Mouse (Mus musculus) erythroblast, adult 5-6 weeks (primary cell): ENCODE measurements around the gene B230118H07Rik. TPM values are rescaled to one million over a fixed set of nuclear protein-coding genes. Genes with fewer than 3 reads are reported as not detected.
A peak's percentile ranks its signal among the peaks of the same experiment; 100 is the strongest.

ENCODE experiments used
- ATAC-seq: replicated peaks from 2 replicates; pipeline ENCODE4 v1.8.0; 2016; ENCODE audit warnings: moderate number of reproducible peaks, mild to moderate bottlenecking, moderate TSS enrichment, inconsistent platforms; ENCODE audit not compliant: poor library complexity, low FRiP score, severe bottlenecking
- total RNA-seq, 2 experiments: library from RNA; stranded (forward) in 1 of 2; stranded (reverse) in 1 of 2; fragments of 150-400 nt in 1 of 2; fragments of 200-764, 138-1000 nt in 1 of 2; gene quantifications; 2 replicates each; pipeline versions ENCODE4 v1.2.3 to v1.2.4; 2015 to 2017; ENCODE audit warnings: low replicate concordance in 2 of 2

The B230118H07Rik gene
- 16.9 and 21.3 TPM in 2 replicates for total RNA-seq (2015; ENCODE audit: low replicate concordance)
- 4.6 and 19.0 TPM in 2 replicates for total RNA-seq (2017; ENCODE audit: low replicate concordance)

DNA sequence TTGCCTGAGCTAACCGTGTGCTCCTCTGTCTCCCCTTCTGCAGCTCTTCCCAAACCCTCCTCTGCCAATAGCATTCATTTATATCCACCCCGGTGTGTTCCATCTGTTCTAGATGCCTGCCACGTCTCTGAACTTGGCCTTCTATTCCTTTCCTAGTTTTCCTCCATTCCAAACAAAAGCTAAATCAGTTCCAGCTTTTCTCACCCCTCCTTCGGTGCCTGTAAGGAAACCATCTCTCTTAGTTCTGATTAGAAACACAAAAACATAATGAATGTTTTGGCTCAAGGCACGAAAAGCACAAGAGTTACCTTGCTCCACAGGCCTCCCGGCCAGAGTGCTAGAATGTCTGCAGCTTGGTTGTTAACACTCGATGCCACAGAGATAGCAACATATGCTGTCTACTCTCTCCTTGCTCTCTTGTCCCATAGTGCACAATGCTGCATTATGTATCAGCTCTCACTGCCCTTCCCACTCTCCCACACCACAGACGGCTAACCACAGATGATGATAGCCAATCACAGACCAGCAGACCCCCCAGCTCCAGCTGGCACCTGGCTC is at the start of gene B230118H07Rik, which contains the start of gene Rag1:
Gene B230118H07Rik, minus strand, starts transcription at position 419 of the 558 bp plus-strand sequence.
Gene Rag1, minus strand, starts transcription at position 388 of the 558 bp plus-strand sequence.
- no peak for ATAC-seq

DNA sequence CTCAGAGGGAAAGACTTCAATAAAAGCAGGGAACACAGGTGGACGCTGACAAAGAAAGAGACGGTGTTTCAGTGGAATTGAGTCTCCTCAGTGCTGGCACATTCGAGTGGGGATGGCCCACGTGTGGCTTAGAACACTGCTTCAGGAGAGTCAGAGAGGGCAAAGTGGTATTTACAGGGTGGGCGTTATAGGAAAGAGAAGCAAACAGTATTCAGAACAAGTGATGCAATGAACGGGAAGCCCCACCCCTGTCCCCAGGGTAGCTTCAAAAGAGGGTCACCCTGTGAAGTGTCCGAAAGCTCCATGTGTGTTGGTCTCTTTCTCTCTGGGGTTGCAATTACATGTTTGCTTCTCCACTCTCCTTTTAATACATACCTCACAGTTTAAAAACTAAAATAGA is 46.3 kb upstream of the B230118H07Rik start:
- ATAC-seq, result no peak

DNA sequence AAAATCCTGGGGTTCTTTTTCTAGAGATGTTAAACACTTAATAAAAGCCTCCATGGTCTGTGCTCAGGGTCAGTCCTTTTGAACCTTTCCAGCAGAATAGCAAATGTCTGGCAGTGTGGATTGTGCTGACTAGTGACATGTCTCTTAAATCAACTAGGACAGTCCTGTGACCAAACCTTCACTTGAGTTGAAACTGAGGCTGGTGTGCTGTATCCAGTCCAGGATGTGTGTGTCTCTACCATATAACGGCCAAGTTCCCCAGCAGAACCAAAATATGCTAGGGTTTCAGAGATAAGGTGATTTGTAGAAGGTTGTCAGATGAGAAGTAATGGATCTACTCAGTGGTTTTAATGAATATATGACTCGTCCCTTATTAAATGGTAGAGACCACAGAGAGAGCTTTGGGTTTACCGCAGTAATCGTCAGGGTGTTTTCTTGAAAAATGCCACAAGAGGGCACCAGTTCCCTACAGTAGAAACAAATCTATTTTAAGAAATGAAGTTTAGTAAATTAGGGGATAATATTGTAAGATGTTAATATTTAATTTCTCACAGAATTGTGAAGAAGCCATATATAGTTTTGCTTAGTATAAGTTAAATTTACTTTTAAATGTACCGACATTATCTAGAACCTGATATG is 44.4 kb upstream of the B230118H07Rik start:
- no peak for ATAC-seq

DNA sequence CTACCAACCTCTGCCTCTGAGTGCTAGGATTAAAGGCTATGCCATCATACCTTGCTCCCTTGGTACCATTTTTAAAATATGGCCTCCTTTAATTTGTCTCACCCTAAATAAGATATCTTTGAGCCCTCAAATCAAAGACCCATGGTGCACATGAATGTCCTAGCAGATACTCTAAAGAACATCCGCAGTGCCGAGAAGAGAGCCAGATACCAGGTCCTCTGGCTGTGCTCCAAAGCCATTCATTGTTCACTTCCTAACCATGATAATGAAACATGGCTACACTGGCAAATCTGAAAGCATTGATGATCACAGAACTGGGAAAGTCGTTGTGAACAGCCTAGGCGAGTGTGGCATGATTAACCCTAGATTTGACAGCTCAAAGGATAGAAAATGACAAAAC is 43.7 kb upstream of the B230118H07Rik start:
- ATAC-seq, result no peak

DNA sequence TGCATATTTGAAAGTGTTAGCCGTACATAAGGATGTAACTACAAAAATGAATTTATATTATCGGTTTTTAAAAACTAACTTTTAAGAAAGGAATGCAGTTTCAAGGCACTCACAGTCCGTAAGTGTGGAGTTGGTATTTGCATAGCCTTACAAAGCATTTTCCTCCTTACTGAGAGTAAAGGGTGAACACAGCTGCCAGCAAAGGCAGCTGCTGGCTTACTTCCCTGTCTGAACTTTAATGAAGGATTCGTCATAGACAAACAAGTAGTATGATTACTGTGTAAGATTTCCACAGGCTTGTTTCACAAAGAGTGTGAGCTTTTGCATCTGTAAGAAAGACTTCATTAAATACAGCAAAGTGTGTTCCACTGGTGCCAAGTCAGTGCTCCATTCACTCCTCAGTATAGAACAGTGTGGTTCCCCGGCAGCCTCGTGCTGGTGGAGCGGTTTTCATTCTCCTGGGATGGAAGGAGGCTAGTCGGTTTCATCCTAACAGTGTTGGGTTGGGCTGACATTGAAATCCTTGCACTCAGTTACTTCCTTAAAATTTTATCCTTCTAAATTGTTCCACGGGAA is 41.0 kb upstream of the B230118H07Rik start:
- ATAC-seq, result no peak

DNA sequence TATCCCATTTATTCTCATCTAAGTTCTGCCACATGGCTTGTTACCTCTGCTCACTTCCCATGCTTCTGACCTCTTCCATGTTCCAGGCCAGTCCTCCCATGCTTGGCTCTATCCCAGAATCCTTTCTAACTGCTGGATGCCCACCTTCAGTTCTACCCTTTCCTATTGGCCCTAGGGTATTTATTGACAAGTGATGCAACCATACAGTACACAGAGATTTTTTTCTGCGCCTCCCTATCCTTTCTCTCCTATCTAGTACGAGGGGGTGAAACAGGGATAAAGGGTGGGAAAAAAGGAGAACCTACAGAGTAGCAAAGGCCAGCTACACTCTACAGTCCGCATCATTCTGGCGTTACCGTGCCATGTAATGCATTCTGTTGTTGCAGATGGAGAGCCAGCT is 38.7 kb upstream of the B230118H07Rik start:
- ATAC-seq, result no peak

DNA sequence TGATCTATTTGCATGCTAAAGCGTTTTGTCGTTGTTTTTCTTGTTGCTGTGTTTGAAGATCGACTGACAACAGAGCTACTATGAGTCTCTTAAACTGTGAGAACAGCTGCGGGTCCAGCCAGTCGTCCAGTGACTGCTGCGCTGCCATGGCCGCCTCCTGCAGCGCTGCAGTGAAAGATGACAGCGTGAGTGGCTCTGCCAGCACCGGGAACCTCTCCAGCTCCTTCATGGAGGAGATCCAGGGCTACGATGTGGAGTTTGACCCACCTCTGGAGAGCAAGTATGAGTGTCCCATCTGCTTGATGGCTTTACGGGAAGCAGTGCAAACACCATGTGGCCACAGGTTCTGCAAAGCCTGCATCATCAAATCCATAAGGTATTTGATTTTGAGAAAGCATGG is 35.1 kb upstream of the B230118H07Rik start:
- ATAC-seq, result no peak

DNA sequence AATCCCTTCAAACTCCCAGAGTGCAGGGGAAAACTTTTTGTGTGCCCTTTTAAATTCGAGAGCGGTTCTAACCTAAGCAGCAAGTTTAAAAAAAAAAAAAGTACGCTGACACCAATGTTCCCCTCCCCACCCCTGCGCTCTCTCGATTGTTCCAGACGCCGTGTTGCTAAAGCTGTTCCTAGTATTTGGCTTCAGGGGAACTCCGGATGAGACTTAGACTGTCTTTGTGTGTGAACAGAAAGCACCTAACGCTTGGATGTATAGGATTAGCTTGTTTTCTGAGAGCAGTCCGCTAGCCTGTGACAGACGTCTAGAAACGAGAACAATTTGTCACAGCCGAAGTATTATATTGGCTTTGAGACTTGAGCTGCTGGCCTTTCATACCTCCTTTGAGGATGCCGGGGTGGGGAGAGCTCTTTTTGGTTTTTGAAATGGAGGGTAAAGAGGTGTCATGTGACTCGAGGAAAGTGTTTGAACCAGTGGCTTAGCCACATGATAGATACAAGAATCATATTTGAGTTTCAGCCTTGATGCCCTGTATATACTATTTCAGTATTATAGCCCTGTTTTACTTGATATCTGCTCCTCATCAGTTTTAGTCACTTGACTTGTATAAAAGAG is 29.9 kb upstream of the B230118H07Rik start:
- ATAC-seq, result no peak

DNA sequence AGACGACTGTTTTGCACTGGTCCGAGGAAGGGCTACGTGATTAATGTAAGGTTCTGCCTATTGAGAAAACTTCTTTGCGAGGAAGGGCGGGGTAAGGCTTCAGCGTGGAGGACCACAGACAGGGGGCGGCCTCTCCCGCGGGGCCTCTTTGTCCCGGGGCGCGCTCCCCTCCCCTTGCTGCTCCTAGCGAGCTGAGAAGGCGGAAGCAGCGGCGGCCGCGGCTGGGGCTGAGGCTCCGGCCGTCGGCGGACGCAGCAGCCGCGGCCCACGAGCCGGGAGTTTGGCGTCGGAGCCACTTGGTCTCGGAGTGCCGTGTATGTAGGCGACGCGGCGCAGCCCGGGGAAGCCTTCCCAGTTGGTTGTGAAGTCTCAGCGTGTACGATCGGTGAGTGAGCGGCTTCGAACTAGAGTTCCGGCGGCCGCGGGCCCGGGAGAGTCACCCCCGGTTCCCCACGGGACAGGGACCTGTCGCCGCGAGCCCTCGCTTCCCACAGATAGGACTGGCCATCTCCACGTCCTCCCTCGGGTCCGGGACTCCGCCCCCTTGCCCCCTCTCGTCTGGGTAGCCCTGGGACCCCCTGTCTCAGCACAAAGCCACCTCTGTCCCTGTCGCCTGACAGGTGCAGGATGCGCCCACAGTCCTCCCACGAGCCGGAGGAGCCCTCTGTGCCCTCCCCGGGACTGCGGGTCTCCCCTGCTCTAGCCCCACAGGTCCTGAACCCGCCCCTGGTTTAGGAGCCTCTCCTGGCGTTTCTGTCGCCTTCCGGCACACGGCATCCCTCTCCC is 29.1 kb upstream of the B230118H07Rik start, which contains the start of gene Traf6:
Gene Traf6, plus strand, starts transcription at position 194 of the 786 bp plus-strand sequence.
- peak; percentile 85 for ATAC-seq

DNA sequence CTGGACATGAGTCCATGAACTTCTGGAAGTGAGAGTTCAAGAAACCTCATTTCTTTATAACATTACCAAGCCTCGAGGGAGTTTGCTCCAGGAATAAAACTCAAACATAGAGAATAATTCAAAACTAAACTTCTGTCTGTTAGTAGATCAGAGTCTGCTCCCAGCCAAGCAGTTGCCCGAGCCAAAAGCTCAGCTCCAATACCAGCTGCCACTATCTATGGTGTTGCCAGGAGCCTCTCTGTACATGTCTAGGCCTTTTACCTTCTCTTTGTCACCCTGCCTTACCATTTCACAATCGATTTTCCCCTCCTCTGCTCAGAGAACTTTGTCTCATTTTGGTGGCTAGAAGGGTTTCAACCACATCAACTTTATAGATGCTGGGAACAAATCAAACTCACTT is 24.2 kb upstream of the B230118H07Rik start:
- no peak for ATAC-seq

DNA sequence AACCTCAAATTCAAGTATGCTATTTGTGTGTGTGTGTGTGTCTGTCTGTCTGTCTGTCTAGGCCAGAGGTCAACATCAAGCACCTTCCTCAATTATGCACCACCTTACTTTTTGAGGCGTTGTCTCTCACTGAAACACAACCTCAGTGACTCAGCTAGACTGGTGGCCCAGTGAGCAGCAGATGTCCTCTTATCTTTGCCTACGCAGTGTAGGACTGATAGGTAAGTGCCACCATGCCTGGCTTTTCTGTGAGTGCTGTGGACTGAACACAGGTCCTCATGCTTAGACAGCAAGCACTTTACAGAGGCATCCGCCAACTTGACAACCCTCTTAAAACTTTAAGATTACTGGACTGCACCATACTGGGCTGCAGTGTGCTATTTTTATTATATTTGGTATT is 19.4 kb upstream of the B230118H07Rik start:
- ATAC-seq, result no peak

DNA sequence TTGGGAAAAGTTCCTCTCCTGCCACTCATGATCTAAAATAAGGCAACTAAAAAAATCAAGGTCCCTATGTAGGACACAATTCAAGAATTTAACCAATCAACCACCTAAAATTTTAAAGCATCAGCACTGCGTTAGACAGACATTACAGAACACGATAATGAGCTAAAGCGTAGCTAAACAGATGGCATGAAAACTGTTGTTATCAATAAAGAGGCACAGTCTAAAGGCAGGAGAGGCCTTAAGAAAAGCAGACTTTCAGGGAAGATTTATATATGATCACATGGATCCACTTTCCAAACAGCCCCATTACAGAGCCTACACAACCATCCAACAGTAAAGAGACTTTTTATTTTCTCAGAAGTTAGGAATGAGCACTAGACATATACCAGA is 16.4 kb upstream of the B230118H07Rik start:
- no peak for ATAC-seq

DNA sequence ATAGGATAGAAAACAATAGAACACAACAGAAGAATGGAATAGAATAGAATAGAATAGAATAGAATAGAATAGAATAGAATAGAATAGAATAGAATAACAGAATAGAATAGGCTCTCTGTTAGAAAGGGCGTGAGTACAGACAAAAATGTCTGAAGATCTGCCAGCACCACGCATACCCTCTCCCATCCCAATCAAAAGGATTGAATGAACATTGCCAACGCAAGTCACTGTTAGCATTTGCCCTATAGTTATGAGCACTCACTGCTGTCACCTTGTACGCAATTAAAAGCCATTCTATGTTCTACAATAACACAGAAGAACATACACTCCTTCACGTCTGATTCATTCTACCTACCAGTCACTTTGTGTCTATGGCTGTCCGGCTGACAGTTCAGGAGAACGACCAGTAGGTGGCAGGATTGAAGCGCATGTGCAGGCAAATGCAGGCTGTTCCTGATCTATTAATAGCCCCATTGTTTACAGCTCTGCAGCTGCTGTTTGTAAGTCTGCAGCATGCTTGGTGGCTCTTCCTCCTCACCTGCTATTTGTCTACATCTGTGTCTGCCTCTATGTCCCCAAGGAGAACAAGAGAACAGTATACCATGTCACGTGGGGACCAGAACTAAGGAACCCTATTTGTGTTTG is 15.8 kb upstream of the B230118H07Rik start:
- ATAC-seq, result peak; percentile 73

DNA sequence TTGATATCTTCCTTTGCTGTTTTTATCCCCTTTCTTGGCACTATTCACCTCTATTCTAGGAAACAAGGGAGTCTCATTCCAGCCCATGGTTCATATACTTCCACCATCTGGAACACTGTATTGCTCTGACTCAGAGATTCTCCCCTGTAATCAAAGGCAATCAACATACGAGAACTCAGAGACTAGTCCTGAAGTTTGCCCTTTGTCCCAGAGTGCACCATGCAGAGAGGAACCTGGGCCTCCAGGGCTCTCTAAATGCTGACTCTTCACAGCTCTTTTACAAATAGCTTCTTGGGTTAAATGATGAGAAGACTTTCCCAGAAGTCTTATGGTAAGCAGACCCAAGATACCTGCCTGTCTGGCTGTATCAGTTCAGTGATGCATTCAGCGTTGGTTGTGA is 11.2 kb upstream of the B230118H07Rik start:
- no peak for ATAC-seq

DNA sequence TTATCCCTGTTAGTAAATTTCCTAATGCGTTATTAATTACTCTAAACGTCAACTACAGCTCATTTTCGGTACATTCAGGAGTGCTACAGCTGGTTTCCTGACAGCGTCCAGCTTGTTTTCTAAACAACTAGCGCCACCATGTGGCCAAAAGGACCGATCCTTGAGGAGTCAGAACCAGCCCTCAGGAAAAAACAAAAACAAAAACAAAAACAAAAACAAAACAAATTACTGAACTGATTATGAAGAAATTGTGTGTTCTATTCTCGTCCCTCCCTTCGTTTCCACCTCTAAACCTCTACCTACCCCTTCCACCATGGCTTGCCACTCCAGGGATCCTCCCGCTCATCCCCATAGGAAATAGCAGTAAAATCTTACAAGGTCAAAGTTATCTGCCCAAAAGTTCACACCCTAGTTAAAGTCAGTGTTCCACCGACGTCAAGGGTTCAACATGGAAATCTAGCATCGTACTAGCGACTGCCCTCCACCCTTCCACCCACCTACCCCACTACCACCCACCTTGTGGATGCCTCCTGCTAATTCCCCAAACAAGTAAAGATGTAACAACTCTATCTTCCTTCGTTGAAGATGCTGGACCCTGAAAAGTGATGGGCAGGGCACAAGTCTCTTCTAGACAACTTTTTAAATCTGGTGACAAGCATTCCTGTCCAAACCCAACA is 3.7 kb upstream of the B230118H07Rik start:
- ATAC-seq, result no peak

DNA sequence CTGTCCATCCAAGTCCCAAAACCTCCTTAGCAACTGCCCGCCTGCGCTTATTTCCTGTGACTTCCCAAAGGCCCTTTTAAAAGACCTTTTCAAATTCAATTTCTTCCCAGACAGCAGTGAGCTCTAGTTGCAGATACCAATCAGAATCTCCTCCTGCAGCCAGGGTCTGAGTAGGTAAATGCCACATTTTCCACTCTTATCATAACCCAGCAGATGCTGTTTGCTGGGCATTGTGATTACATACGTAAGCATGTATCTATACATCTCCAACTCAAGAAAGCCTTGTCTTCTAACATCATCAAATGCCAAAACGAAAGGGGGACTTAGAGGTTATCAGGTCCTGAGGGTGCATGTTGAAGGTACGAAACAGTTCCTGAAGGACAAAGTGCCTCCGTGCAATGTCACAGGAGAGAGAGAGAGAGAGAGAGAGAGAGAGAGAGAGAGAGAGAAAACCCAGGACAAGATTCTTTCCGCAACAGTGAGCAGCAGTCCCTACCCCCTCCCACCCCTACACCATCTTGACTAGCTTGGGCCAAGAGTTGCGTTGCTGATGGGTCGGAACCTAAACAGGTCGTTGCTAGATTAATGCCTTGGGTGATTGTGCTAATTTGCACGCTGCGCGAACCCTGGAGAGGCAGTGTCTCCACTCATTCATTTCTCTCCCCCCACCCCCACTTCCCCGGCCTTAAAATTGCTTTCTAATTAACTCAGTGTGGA is 3.0 kb upstream of the B230118H07Rik start:
- ATAC-seq, result no peak

DNA sequence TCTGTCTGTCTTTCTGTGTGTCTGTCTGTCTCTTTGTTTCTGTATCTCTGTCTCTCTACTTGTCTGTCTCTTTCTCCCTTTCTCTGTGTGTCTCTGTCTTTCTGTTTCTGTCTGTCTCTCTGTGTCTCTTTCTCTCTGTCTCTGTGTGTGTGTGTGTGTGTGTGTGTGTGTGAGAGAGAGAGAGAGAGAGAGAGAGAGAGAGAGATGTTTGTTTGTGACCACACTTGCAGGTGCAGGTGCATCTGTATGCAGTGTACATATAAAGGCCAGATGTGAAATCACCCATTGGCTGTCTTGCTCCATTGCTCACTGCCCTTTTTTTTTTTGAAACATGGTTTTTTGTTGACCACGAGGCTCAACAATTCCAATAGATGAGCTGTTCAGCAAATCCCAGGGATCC is 1.1 kb upstream of the B230118H07Rik start:
- ATAC-seq, result no peak

DNA sequence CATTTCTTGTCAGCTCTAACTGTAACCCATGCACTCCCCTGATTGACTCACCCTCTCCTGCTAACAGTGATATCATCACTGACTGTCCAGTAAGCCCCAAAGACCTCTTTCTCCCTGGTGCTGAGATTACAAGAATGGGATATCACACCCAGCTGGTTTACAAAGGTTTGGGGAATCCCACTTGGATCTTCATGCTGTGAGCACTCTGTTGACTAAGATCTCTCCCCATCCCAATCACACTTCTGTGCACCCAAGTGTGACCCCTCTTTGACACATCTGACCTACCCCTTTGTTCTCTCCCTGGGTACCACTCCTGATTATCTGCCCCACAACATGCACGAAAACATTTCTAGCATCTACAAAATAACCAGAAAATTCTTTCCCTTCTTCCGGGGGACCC is 971 bp downstream of the B230118H07Rik start:
- no peak for ATAC-seq
